In genomic region chr9:53022096-53022495, GRCm38 (mm10) we compare ENCODE assay signal across 26 mouse cellular contexts.
"Had no signal": no experiment of that assay in that cellular context is flagged by ENCODE, and none has a peak within 500 bp of the region (broad histone marks: within the 10 kb centered on the region; RNA-seq: fewer than 3 reads in every experiment).

No protein-coding gene starts in this region.

- H3K27ac ChIP-seq: heart, adult 2 months; heart, embryonic 13.5 days; heart, embryonic 15.5 days; hindbrain, embryonic 13.5 days; hindbrain, embryonic 15.5 days; kidney, embryonic 15.5 days; kidney, postnatal 0 days; layer of hippocampus, adult 2 months; left cerebral cortex, adult 2 months; limb, embryonic 13.5 days; limb, embryonic 15.5 days; liver, embryonic 12.5 days; liver, embryonic 14.5 days had no signal

- H3K27me3 ChIP-seq: heart, embryonic 13.5 days; heart, embryonic 15.5 days; hindbrain, embryonic 13.5 days; hindbrain, embryonic 15.5 days; kidney, embryonic 15.5 days; limb, embryonic 13.5 days; limb, embryonic 15.5 days; liver, embryonic 12.5 days had no signal

- H3K4me3 ChIP-seq: heart, adult 2 months; heart, embryonic 13.5 days; heart, embryonic 15.5 days; hindbrain, embryonic 13.5 days; hindbrain, embryonic 15.5 days; kidney, embryonic 15.5 days; layer of hippocampus, adult 2 months; left cerebral cortex, adult 2 months; limb, embryonic 13.5 days; limb, embryonic 15.5 days; liver, embryonic 12.5 days had no signal

- H3K36me3 ChIP-seq: heart, embryonic 13.5 days; heart, embryonic 15.5 days; hindbrain, embryonic 13.5 days; hindbrain, embryonic 15.5 days; kidney, embryonic 15.5 days; limb, embryonic 13.5 days; limb, embryonic 15.5 days; liver, embryonic 12.5 days had no signal

- ATAC-seq: intestine, embryonic 16.5 days; liver, embryonic 12.5 days had no signal

- H3K9ac ChIP-seq: heart, embryonic 13.5 days; heart, embryonic 15.5 days; hindbrain, embryonic 13.5 days; hindbrain, embryonic 15.5 days; kidney, embryonic 15.5 days; limb, embryonic 13.5 days; limb, embryonic 15.5 days; liver, embryonic 12.5 days; liver, embryonic 14.5 days had no signal

- H3K4me1 ChIP-seq: heart, embryonic 13.5 days; heart, embryonic 15.5 days; hindbrain, embryonic 13.5 days; hindbrain, embryonic 15.5 days; kidney, embryonic 15.5 days; limb, embryonic 13.5 days; limb, embryonic 15.5 days; liver, embryonic 12.5 days had no signal

- DNase-seq: gastrocnemius, postnatal 14 days; gastrocnemius, postnatal 36 days; heart, adult 11 months; heart, adult 2 months; heart, postnatal 14 days; heart, postnatal 36 days; kidney, adult 11 months; kidney, adult 2 months; kidney, adult 9 months; kidney, postnatal 14 days; kidney, postnatal 36 days; left cerebral cortex, postnatal 4 days had no signal

- H3K9me3 ChIP-seq: heart, embryonic 13.5 days; heart, embryonic 15.5 days; hindbrain, embryonic 13.5 days; hindbrain, embryonic 15.5 days; kidney, embryonic 15.5 days; limb, embryonic 13.5 days; limb, embryonic 15.5 days; liver, embryonic 12.5 days had no signal

- H3K4me2 ChIP-seq: heart, embryonic 11.5 days; heart, embryonic 13.5 days; heart, embryonic 15.5 days; hindbrain, embryonic 13.5 days; hindbrain, embryonic 15.5 days; kidney, embryonic 15.5 days; limb, embryonic 13.5 days; limb, embryonic 15.5 days; liver, embryonic 12.5 days had no signal
